Mouse (Mus musculus): Measurements from ENCODE around the gene Rogdi. TPM values are rescaled to one million over a fixed set of nuclear protein-coding genes. Genes with fewer than 3 reads are reported as not detected.
A peak's percentile ranks its signal among the peaks of the same experiment; 100 is the strongest.

Rogdi gene
- total RNA-seq, 2 experiments from 2014 or later: 5.2 to 7.4 TPM

GRCm38 (mm10) chr16:4978275-4979051 is 34.9 kb downstream of the Rogdi start:
- Histone ChIP-seq H3K27ac (no peak overlapping the region), H3K4me3 (no peak overlapping the region)
- TF ChIP-seq CTCF (IDR thresholded peaks at IDR 0.05): no peak
- DNase-seq: no peak
- intact Hi-C loops (cut with DNase I): loop anchor here (5.0 kb wide), 1 partner anchor 219 kb away; no protein-coding TSS in a partner anchor

GRCm38 (mm10) chr16:4976180-4976579 is 37.2 kb downstream of the Rogdi start:
- DNase-seq: no peak
- TF ChIP-seq CTCF (IDR thresholded peaks at IDR 0.05): no peak
- intact Hi-C loops (cut with DNase I): loop anchor here (5.0 kb wide), 1 partner anchor 221 kb away; no protein-coding TSS in a partner anchor
- H3K4me3 ChIP-seq: no peak overlapping the region
- no peak overlapping the region for H3K27ac ChIP-seq

- intact Hi-C loops (cut with DNase I): no loop called here
- no peak for DNase-seq
- no peak for TF ChIP-seq CTCF (IDR thresholded peaks at IDR 0.05)
- Histone ChIP-seq H3K27ac (no peak overlapping the region), H3K4me3 (no peak overlapping the region)
Measured at GRCm38 (mm10) chr16:4974521-4974920, 38.8 kb downstream of the Rogdi start.

GRCm38 (mm10) chr16:4971626-4972025 is 41.7 kb downstream of the Rogdi start:
- Histone ChIP-seq H3K27ac (no peak overlapping the region), H3K4me3 (no peak overlapping the region)
- no peak for DNase-seq
- TF ChIP-seq CTCF (IDR thresholded peaks at IDR 0.05): no peak
- intact Hi-C loops (cut with DNase I): no loop called here

GRCm38 (mm10) chr16:4969055-4969843 is 44.1 kb downstream of the Rogdi start:
- TF ChIP-seq CTCF (IDR thresholded peaks at IDR 0.05): no peak
- no peak overlapping the region for H3K4me3 ChIP-seq
- DNase-seq: no peak
- intact Hi-C loops (cut with DNase I): loop anchor here (5.0 kb wide), 1 partner anchor 43 kb away; the partner anchor contains the start of gene Rogdi
- H3K27ac ChIP-seq: no peak overlapping the region

- H3K4me3 ChIP-seq: no peak overlapping the region
- H3K27ac ChIP-seq: no peak overlapping the region
- no peak for TF ChIP-seq CTCF (IDR thresholded peaks at IDR 0.05)
- intact Hi-C loops (cut with DNase I): loop anchor here (5.0 kb wide), 1 partner anchor 44 kb away; the partner anchor contains the start of gene Rogdi
- no peak for DNase-seq
Measured at GRCm38 (mm10) chr16:4968426-4968825, 44.9 kb downstream of the Rogdi start.

- TF ChIP-seq CTCF (IDR thresholded peaks at IDR 0.05): no peak
- intact Hi-C loops (cut with DNase I): loop anchor here (5.0 kb wide), 1 partner anchor 47 kb away; the partner anchor contains the start of gene Rogdi
- H3K27ac ChIP-seq: peak overlapping the region; percentile 94
- H3K4me3 ChIP-seq: peak overlapping the region; percentile 99
- no peak for DNase-seq
Measured at GRCm38 (mm10) chr16:4965392-4966129, 47.8 kb downstream of the Rogdi start.

- H3K4me3 ChIP-seq: peak overlapping the region; percentile 99
- DNase-seq: no peak
- intact Hi-C loops (cut with DNase I): loop anchor here (5.0 kb wide), 1 partner anchor 47 kb away; the partner anchor contains the start of gene Rogdi
- TF ChIP-seq CTCF (IDR thresholded peaks at IDR 0.05): no peak
- peak overlapping the region; percentile 94 for H3K27ac ChIP-seq
Measured at GRCm38 (mm10) chr16:4964731-4965391, 48.5 kb downstream of the Rogdi start.

GRCm38 (mm10) chr16:4963797-4964709 is 49.3 kb downstream of the Rogdi start, which contains the start of gene Anks3:
TSS of gene Anks3 (minus strand) at chr16:4964205.
- intact Hi-C loops (cut with DNase I): no loop called here

GRCm38 (mm10) chr16:4963346-4963745 is 50.0 kb downstream of the Rogdi start:
- TF ChIP-seq CTCF (IDR thresholded peaks at IDR 0.05): no peak
- DNase-seq: no peak
- intact Hi-C loops (cut with DNase I): no loop called here
- peak overlapping the region; percentile 94 for H3K27ac ChIP-seq
- H3K4me3 ChIP-seq: peak overlapping the region; percentile 99

More at GRCm38 (mm10) chr16:4963797-4964709, 49.3 kb downstream of the Rogdi start, which contains the start of gene Anks3:
- TF ChIP-seq CTCF (IDR thresholded peaks at IDR 0.05): no peak
- Histone ChIP-seq H3K4me3 (peak within 1 kb of the TSS; percentile 99), H3K27ac (peak within 1 kb of the TSS; percentile 94)
- DNase-seq: peak; percentile 98

- intact Hi-C loops (cut with DNase I): no loop called here
- peak; percentile 44 for DNase-seq
- no peak for TF ChIP-seq CTCF (IDR thresholded peaks at IDR 0.05)
- H3K4me3 ChIP-seq: no peak overlapping the region
- H3K27ac ChIP-seq: 0 out of 2 replicates have a peak overlapping the region, but pooled peaks have one; percentile 3
Measured at GRCm38 (mm10) chr16:4960260-4960659, 53.1 kb downstream of the Rogdi start.

Other genes with a start within 250 kb of the Rogdi start
- gene Cdip1, start 223.3 kb downstream of the Rogdi start, total RNA-seq (2021): 10 to 100 TPM; 69.3 to 82.9 TPM
- not detected for gene 4930562C15Rik, start 178.1 kb downstream of the Rogdi start, total RNA-seq (2021)
- 10 to 100 TPM; 30.3 to 44.8 TPM for gene Ubald1, start 133.2 kb downstream of the Rogdi start, total RNA-seq (2021)
- 10 to 100 TPM; 53.5 to 66.1 TPM for gene Mgrn1, start 127.3 kb downstream of the Rogdi start, total RNA-seq (2021)
- 10 to 100 TPM; 10.5 to 13.7 TPM for gene Nudt16l1, start 74.8 kb downstream of the Rogdi start, total RNA-seq (2021)
- gene Anks3, start 49.3 kb downstream of the Rogdi start, total RNA-seq (2021): 10 to 100 TPM; 12.8 to 16.7 TPM
- not detected for gene Sept12, start 15.7 kb downstream of the Rogdi start, total RNA-seq (2021)
- not detected for gene Smim22, start 6.3 kb downstream of the Rogdi start, total RNA-seq (2021)
- 10 to 100 TPM; 33.1 to 33.7 TPM for gene Glyr1, start 36.3 kb upstream of the Rogdi start, total RNA-seq (2021)
- 10 to 100 TPM; 24.7 to 25.4 TPM for gene Ubn1, start 36.5 kb upstream of the Rogdi start, total RNA-seq (2021)
- gene Ppl, start 118.9 kb upstream of the Rogdi start, total RNA-seq (2021): 1 to 10 TPM; 2.5 to 3.7 TPM
- gene Sec14l5, start 133.6 kb upstream of the Rogdi start, total RNA-seq (2021): 10 to 100 TPM in 1 of 2 experiments, 1 to 10 TPM in 1; 7.6 to 16.1 TPM
- 1 to 10 TPM; 5.6 to 6.7 TPM for gene Nagpa, start 190.5 kb upstream of the Rogdi start, total RNA-seq (2021)
- 1 to 10 TPM; 3.2 to 3.6 TPM for gene AU021092, start 208.7 kb upstream of the Rogdi start, total RNA-seq (2021)
- 10 to 100 TPM; 10.0 to 10.4 TPM for gene Alg1, start 220.1 kb upstream of the Rogdi start, total RNA-seq (2021)
- 1 to 10 TPM; 6.8 to 8.1 TPM for gene Eef2kmt, start 242.4 kb upstream of the Rogdi start, total RNA-seq (2021)